Mouse (Mus musculus): ENCODE results near the gene Slc11a1.

Gene Slc11a1

GRCm38 (mm10) chr1:74353453-74354229 lies 21.4 kb upstream of the Slc11a1 start:
- DNase-seq (ENCODE audit: low spot score) = no peak

GRCm38 (mm10) chr1:74357531-74357930 lies 17.5 kb upstream of the Slc11a1 start:
- no peak for DNase-seq (ENCODE audit: low spot score)

GRCm38 (mm10) chr1:74359952-74360517 lies 15.0 kb upstream of the Slc11a1 start:
- DNase-seq (ENCODE audit: low spot score) = no peak

GRCm38 (mm10) chr1:74361812-74362211 lies 13.2 kb upstream of the Slc11a1 start, which contains the start of gene Catip:
TSS of gene Catip (plus strand) at chr1:74362108.
- peak; percentile 51 for DNase-seq (ENCODE audit: low spot score)

- DNase-seq (ENCODE audit: low spot score) = no peak
These were observed 12.4 kb upstream of the Slc11a1 start for GRCm38 (mm10) chr1:74362325-74363229.

- no peak for DNase-seq (ENCODE audit: low spot score)
These were observed 11.6 kb upstream of the Slc11a1 start for GRCm38 (mm10) chr1:74363437-74363836.

- no peak for DNase-seq (ENCODE audit: low spot score)
These were observed 10.7 kb upstream of the Slc11a1 start for GRCm38 (mm10) chr1:74364270-74364669.

- peak; percentile 68 for DNase-seq (ENCODE audit: low spot score)
These were observed 6.9 kb upstream of the Slc11a1 start for GRCm38 (mm10) chr1:74367886-74368645.

- no peak for DNase-seq (ENCODE audit: low spot score)
These were observed 5.0 kb upstream of the Slc11a1 start for GRCm38 (mm10) chr1:74370040-74370439.

GRCm38 (mm10) chr1:74373372-74373771 lies 1.6 kb upstream of the Slc11a1 start:
- no peak for DNase-seq (ENCODE audit: low spot score)

GRCm38 (mm10) chr1:74375561-74375960 lies 566 bp downstream of the Slc11a1 start:
- DNase-seq (ENCODE audit: low spot score) = no peak

- DNase-seq (ENCODE audit: low spot score) = no peak
These were observed 1.4 kb downstream of the Slc11a1 start for GRCm38 (mm10) chr1:74376396-74376795.

GRCm38 (mm10) chr1:74379058-74379504 lies 4.1 kb downstream of the Slc11a1 start:
- DNase-seq (ENCODE audit: low spot score) = no peak

- no peak for DNase-seq (ENCODE audit: low spot score)
These were observed 5.5 kb downstream of the Slc11a1 start for GRCm38 (mm10) chr1:74380484-74380883.

GRCm38 (mm10) chr1:74381588-74382021 lies 6.6 kb downstream of the Slc11a1 start:
- no peak for DNase-seq (ENCODE audit: low spot score)

- no peak for DNase-seq (ENCODE audit: low spot score)
These were observed 8.4 kb downstream of the Slc11a1 start for GRCm38 (mm10) chr1:74383385-74383784.

- no peak for DNase-seq (ENCODE audit: low spot score)
These were observed 9.5 kb downstream of the Slc11a1 start for GRCm38 (mm10) chr1:74384525-74384924.

GRCm38 (mm10) chr1:74385064-74385463 lies 10.1 kb downstream of the Slc11a1 start:
- no peak for DNase-seq (ENCODE audit: low spot score)

GRCm38 (mm10) chr1:74385531-74385930 lies 10.5 kb downstream of the Slc11a1 start:
- DNase-seq (ENCODE audit: low spot score) = no peak

GRCm38 (mm10) chr1:74386363-74386713 lies 11.3 kb downstream of the Slc11a1 start:
- DNase-seq (ENCODE audit: low spot score) = no peak

GRCm38 (mm10) chr1:74386714-74387385 lies 11.9 kb downstream of the Slc11a1 start:
- peak; percentile 94 for DNase-seq (ENCODE audit: low spot score)
